Mouse (Mus musculus) liver, embryonic 14.5 days (tissue): ENCODE measurements around the gene E130308A19Rik.

ENCODE experiments used
- CTCF ChIP-seq: IDR thresholded peaks from 2 replicates; pipeline ENCODE4 v1.5.1; 2016; ENCODE audit warnings: antibody characterized with exemption, low read depth, control low read depth
- EP300 ChIP-seq: IDR thresholded peaks from 2 replicates; pipeline ENCODE4 v1.6.1; 2016; ENCODE audit warnings: antibody characterized with exemption, low read depth

DNA sequence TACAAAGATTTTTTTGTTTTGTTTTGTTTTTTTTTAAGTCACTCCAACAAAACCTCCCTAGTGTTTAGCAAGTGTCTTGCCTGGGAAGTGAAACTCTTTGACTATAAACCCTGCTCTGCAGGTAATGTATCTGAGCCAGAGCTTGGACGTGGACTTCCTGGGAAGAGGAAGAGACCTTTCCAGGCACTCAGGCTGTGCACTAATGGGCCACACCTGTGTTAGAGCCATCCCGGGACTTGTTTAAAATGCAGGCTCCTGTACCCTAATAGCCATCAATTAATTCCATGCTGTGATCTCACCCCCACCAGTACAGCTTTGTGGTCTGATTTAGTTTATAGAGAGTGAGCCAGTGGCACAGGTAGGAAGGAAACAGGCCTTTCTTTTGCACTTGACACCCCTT is 86.9 kb downstream of the E130308A19Rik start:
- TF ChIP-seq EP300 (no peak), CTCF (no peak)
